Mouse (Mus musculus): ENCODE results near the gene Nf1. TPM values are rescaled to one million over a fixed set of nuclear protein-coding genes. Genes with fewer than 3 reads are reported as not detected.

The Nf1 gene
- polyA plus RNA-seq, 1 experiment from 2014 or later = 8.8 TPM

DNA sequence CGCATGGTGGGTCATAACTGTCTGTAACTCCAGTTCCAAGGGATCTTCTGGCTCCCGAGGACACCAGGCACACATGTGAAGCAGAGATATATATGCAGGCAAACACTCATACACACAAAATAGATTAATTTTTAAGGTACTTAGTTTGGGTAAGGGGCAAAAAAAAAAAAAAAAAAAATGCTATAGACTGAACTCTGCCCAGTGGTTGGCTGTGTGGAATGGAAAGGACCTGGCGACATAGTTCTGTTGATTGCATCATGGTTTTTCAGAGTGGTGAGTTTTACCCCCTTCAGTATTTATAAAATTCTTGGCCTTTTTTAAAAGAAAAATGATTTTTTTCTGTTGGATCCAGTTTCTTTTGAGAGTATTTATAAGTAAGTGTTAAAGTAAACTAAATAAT is 196.8 kb downstream of the Nf1 start:
- no peak overlapping the region for H3K27ac ChIP-seq (replicated peaks; ENCODE audit: low read depth, low read length)
- H3K36me3 ChIP-seq (ENCODE audit: control insufficient read depth, insufficient read depth, low read length) = peaks cover 52% of the 10 kb centered on the region
- WGBS = 93% methylated on average over 3 of the region's 3 CpGs
- H3K27me3 ChIP-seq (replicated peaks; ENCODE audit: control insufficient read depth, insufficient read depth, low read length) = no peaks in the 10 kb centered on the region
- H3K9ac ChIP-seq (ENCODE audit: low read depth, low read length) = no peak overlapping the region
- ATAC-seq (ENCODE audit: low read depth) (no peak), DNase-seq (ENCODE audit: low spot score) (no peak)
- peaks cover 10% of the 10 kb centered on the region for H3K4me1 ChIP-seq (ENCODE audit: control insufficient read depth, insufficient read depth, low read length)
- H3K4me2 ChIP-seq (ENCODE audit: low read depth, low read length) = no peak overlapping the region
- no peaks in the 10 kb centered on the region for H3K9me3 ChIP-seq (ENCODE audit: control insufficient read depth, low read length)
- no peak overlapping the region for H3K4me3 ChIP-seq (ENCODE audit: low read depth, low read length)

DNA sequence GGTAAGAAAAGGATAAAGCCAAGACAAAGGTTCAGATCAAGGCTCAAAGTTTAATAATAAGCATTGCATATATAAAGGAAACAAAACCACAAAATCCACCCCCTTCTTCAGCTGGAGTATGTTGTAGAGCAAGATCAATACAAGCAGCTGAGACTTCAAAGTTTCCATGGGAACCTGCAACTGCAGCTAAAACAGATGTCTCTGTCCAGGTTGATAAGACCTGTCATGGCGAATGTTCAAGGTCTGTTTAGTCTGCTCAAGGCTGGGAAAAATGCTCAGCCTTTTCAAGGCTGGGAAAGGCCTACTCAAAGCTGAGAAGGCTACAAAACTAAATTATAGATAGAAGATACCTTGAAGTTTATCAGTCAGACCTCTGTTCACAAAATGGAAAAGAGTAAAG is 213.1 kb downstream of the Nf1 start:
- ATAC-seq (ENCODE audit: low read depth) = no peak
- 70% methylated on average over 1 of the region's 1 CpGs for WGBS
- no peak overlapping the region; the same call in 1 of the 2 replicates for H3K9ac ChIP-seq (ENCODE audit: low read depth, low read length)

DNA sequence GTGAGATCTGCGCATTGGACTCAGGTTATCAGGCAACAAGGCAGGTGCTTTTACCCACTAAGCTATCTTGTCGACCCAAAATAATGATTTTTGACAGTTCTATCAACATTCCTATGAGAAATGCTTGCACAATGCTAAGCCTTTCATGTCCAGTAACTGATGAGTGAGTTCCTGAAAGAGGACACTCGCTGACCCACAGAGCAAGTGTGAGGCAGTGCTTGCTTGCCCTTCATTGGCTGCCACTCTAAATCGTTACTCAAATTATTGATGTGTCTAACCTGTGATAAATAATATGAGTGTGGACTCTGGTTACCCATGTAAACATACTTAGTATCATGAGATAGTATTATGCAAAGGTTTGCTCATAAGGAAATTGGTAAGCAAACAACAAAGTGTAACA is 221.0 kb downstream of the Nf1 start:
- ATAC-seq (ENCODE audit: low read depth) (no peak), DNase-seq (ENCODE audit: low spot score) (no peak)
- Histone ChIP-seq H3K27me3 (replicated peaks; ENCODE audit: control insufficient read depth, insufficient read depth, low read length) (no peaks in the 10 kb centered on the region), H3K4me1 (ENCODE audit: control insufficient read depth, insufficient read depth, low read length) (no peaks in the 10 kb centered on the region), H3K27ac (replicated peaks; ENCODE audit: low read depth, low read length) (no peak overlapping the region), H3K9me3 (ENCODE audit: control insufficient read depth, low read length) (no peaks in the 10 kb centered on the region), H3K9ac (ENCODE audit: low read depth, low read length) (no peak overlapping the region), H3K36me3 (ENCODE audit: control insufficient read depth, insufficient read depth, low read length) (peaks cover 81% of the 10 kb centered on the region), H3K4me3 (ENCODE audit: low read depth, low read length) (no peak overlapping the region), H3K4me2 (ENCODE audit: low read depth, low read length) (no peak overlapping the region)
- 91% methylated on average over 4 of the region's 4 CpGs for WGBS

More for the DNA sequence above, 213.1 kb downstream of the Nf1 start:
- Histone ChIP-seq H3K9me3 (ENCODE audit: control insufficient read depth, low read length) (no peaks in the 10 kb centered on the region), H3K4me3 (ENCODE audit: low read depth, low read length) (no peak overlapping the region), H3K36me3 (ENCODE audit: control insufficient read depth, insufficient read depth, low read length) (peaks cover 91% of the 10 kb centered on the region), H3K4me2 (ENCODE audit: low read depth, low read length) (no peak overlapping the region), H3K4me1 (ENCODE audit: control insufficient read depth, insufficient read depth, low read length) (no peaks in the 10 kb centered on the region), H3K27me3 (replicated peaks; ENCODE audit: control insufficient read depth, insufficient read depth, low read length) (no peaks in the 10 kb centered on the region), H3K27ac (replicated peaks; ENCODE audit: low read depth, low read length) (no peak overlapping the region)
- no peak for DNase-seq (ENCODE audit: low spot score)

DNA sequence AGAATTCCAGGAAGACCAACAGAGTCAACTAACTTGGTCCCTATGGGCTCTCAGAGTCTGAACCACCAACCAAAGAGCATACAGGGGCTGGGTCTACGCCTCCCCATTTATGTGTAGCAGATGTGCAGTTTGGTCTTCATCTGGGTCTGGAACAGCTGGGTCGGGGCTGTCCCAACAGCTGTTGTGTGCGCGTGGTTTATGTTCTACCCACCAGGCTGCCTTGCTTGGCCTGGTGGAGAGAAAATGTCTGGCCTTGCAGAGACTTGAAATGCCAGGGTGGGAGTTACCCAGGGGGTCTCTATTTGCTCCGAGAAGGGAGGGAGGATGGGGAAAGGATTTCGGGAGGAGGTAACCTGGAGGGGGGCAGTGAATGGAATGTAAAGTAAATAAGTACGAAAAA is 224.0 kb downstream of the Nf1 start:
- Histone ChIP-seq H3K4me1 (ENCODE audit: control insufficient read depth, insufficient read depth, low read length) (no peaks in the 10 kb centered on the region), H3K4me2 (ENCODE audit: low read depth, low read length) (no peak overlapping the region), H3K4me3 (ENCODE audit: low read depth, low read length) (no peak overlapping the region), H3K36me3 (ENCODE audit: control insufficient read depth, insufficient read depth, low read length) (peaks cover 83% of the 10 kb centered on the region), H3K27me3 (replicated peaks; ENCODE audit: control insufficient read depth, insufficient read depth, low read length) (no peaks in the 10 kb centered on the region), H3K27ac (replicated peaks; ENCODE audit: low read depth, low read length) (no peak overlapping the region), H3K9me3 (ENCODE audit: control insufficient read depth, low read length) (no peaks in the 10 kb centered on the region), H3K9ac (ENCODE audit: low read depth, low read length) (no peak overlapping the region)
- DNase-seq (ENCODE audit: low spot score) = no peak
- WGBS = 77% methylated on average over 7 of the region's 7 CpGs
- no peak for ATAC-seq (ENCODE audit: low read depth)

DNA sequence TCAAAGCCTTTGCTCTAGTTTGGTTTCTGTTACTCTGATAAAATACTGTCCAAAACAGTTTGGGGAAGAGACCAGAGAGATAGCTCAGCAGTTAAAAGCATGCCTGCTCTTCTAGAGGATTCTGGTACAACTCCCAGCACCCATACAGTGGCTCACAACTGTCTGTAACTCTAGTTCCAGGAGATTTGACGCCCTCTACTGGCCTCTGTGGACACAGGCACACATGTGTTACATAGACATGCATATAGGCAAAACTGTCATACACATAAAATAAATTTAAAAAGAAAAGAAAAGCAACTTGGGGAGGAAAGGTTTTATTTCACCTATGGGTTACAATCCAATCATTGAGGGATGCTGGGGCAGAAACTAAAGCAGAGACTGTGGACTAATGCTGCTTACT is 227.5 kb downstream of the Nf1 start:
- H3K27ac ChIP-seq (replicated peaks; ENCODE audit: low read depth, low read length) = no peak overlapping the region
- H3K9ac ChIP-seq (ENCODE audit: low read depth, low read length) = no peak overlapping the region
- no peaks in the 10 kb centered on the region for H3K4me1 ChIP-seq (ENCODE audit: control insufficient read depth, insufficient read depth, low read length)
- ATAC-seq (ENCODE audit: low read depth) = no peak
- no peaks in the 10 kb centered on the region for H3K9me3 ChIP-seq (ENCODE audit: control insufficient read depth, low read length)
- H3K4me2 ChIP-seq (ENCODE audit: low read depth, low read length) = no peak overlapping the region
- WGBS = 56% methylated on average over 1 of the region's 1 CpGs
- H3K27me3 ChIP-seq (replicated peaks; ENCODE audit: control insufficient read depth, insufficient read depth, low read length) = no peaks in the 10 kb centered on the region
- no peak for DNase-seq (ENCODE audit: low spot score)
- H3K4me3 ChIP-seq (ENCODE audit: low read depth, low read length) = no peak overlapping the region
- H3K36me3 ChIP-seq (ENCODE audit: control insufficient read depth, insufficient read depth, low read length) = peaks cover 84% of the 10 kb centered on the region

DNA sequence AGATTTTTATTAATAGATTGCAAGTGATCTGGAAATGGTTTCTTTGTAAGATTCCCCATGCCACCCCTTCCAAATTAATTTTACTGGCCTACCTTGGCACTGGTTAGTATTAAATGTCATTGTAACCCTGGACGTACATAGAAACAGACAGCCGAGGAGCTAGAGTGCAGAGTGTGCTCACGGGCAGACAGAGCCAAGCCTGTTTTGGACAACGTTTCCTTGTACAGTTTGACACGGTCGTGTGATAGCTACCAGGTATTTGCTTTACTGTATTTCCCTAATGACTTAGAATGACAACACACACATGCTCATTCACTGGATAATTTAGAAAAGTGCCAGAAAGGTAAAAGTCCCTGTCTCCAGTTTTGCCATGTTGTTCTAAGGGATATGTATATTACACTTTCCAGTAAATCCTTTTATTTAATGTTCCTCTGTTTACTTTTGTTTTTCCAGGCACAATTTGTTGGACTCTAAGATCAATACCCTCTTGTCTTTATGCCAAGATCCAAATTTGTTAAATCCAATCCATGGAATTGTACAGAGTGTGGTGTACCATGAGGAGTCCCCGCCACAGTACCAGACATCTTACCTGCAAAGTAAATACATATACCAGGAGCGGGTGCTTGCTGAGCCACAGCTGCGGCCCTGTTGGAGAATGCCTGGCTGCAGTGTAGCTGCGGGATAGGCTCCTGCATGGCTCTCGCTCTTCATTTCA is 228.9 kb downstream of the Nf1 start:
- WGBS = 84% methylated on average over 11 of the region's 11 CpGs
- DNase-seq (ENCODE audit: low spot score) (no peak), ATAC-seq (ENCODE audit: low read depth) (no peak)
- no peaks in the 10 kb centered on the region for H3K4me1 ChIP-seq (ENCODE audit: control insufficient read depth, insufficient read depth, low read length)
- peaks cover 85% of the 10 kb centered on the region for H3K36me3 ChIP-seq (ENCODE audit: control insufficient read depth, insufficient read depth, low read length)
- H3K4me3 ChIP-seq (ENCODE audit: low read depth, low read length) = no peak overlapping the region
- H3K27me3 ChIP-seq (replicated peaks; ENCODE audit: control insufficient read depth, insufficient read depth, low read length) = no peaks in the 10 kb centered on the region
- no peak overlapping the region for H3K27ac ChIP-seq (replicated peaks; ENCODE audit: low read depth, low read length)
- H3K4me2 ChIP-seq (ENCODE audit: low read depth, low read length) = no peak overlapping the region
- H3K9ac ChIP-seq (ENCODE audit: low read depth, low read length) = no peak overlapping the region
- no peaks in the 10 kb centered on the region for H3K9me3 ChIP-seq (ENCODE audit: control insufficient read depth, low read length)

DNA sequence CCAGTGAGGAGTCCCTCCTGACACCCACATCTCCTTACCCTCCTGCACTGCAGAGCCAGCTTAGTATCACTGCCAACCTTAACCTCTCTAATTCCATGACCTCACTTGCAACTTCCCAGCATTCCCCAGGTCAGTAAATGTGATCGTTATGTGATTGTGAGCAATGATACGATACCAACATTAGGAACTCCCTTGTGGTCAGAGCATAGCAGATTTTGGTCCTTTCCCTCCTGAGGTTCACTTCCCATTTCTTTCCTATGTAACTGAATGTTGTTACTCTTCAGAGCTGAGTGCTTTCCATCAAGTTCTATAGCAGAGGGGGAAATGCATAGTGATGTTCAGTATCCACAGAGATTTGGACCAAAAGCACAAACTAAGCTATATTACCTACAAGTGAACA is 230.8 kb downstream of the Nf1 start:
- Histone ChIP-seq H3K4me1 (ENCODE audit: control insufficient read depth, insufficient read depth, low read length) (no peaks in the 10 kb centered on the region), H3K27ac (replicated peaks; ENCODE audit: low read depth, low read length) (no peak overlapping the region), H3K9ac (ENCODE audit: low read depth, low read length) (no peak overlapping the region), H3K36me3 (ENCODE audit: control insufficient read depth, insufficient read depth, low read length) (peaks cover 95% of the 10 kb centered on the region), H3K4me2 (ENCODE audit: low read depth, low read length) (no peak overlapping the region), H3K9me3 (ENCODE audit: control insufficient read depth, low read length) (no peaks in the 10 kb centered on the region), H3K27me3 (replicated peaks; ENCODE audit: control insufficient read depth, insufficient read depth, low read length) (no peaks in the 10 kb centered on the region), H3K4me3 (ENCODE audit: low read depth, low read length) (no peak overlapping the region)
- ATAC-seq (ENCODE audit: low read depth) = no peak
- no peak for DNase-seq (ENCODE audit: low spot score)
- WGBS = 83% methylated on average over 2 of the region's 2 CpGs

DNA sequence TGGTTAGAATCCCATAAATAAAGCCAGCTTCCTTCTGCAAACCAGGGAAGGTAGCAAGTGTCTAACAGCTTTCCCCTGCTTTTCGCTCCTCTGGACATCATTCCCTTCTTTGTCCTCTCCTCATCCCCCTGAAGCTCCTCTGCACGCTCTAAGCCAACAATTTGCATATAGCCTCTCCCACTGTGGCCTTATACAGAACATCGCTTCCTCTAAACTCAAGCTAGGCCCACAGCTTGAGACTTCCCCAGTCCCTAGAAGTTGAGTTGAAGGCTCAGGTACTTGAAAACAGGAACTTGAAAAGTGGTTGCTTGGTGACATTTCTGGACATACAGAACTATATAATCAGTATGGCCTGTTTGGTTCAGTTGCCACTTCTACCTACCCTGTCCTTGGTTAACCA is 234.3 kb downstream of the Nf1 start:
- Histone ChIP-seq H3K36me3 (ENCODE audit: control insufficient read depth, insufficient read depth, low read length) (peaks cover 81% of the 10 kb centered on the region), H3K9ac (ENCODE audit: low read depth, low read length) (no peak overlapping the region), H3K27me3 (replicated peaks; ENCODE audit: control insufficient read depth, insufficient read depth, low read length) (no peaks in the 10 kb centered on the region), H3K9me3 (ENCODE audit: control insufficient read depth, low read length) (no peaks in the 10 kb centered on the region), H3K4me1 (ENCODE audit: control insufficient read depth, insufficient read depth, low read length) (no peaks in the 10 kb centered on the region), H3K4me2 (ENCODE audit: low read depth, low read length) (no peak overlapping the region), H3K27ac (replicated peaks; ENCODE audit: low read depth, low read length) (no peak overlapping the region), H3K4me3 (ENCODE audit: low read depth, low read length) (no peak overlapping the region)
- no peak for DNase-seq (ENCODE audit: low spot score)
- 76% methylated on average over 3 of the region's 3 CpGs for WGBS
- no peak for ATAC-seq (ENCODE audit: low read depth)

DNA sequence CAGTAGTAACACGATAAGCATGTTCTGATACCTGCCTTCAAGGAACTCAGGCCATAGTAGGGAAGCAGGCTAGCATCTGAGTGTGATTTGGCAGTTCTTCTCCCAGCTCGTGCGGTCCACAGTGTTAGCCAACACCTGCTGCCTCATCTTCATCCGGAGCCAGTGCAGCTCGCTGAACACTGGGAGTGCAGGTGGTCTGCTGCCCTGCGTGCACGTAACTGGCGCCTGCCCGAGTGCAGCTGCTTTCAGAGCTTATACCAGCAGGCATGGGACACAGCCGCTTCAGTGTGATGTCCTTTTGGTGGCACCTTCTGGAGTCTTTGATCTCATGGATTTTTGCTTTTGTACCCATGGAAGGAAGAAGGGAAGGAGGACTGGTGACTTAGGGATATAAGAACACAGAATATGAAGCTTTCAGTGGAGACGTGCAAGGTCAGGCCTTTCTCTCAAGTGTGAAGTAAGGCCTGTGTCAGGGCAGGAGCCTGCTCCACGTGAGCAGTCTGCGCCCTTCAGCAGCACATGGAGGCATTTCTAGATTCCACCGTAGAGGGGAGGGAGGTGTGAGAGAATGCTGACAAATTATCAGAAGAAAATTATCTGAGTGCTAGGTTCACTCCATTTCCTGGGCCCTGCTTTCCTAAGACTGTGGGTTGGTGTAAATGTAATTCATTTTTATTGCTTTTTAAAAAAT is 236.0 kb downstream of the Nf1 start:
- peaks cover 74% of the 10 kb centered on the region for H3K36me3 ChIP-seq (ENCODE audit: control insufficient read depth, insufficient read depth, low read length)
- no peaks in the 10 kb centered on the region for H3K4me1 ChIP-seq (ENCODE audit: control insufficient read depth, insufficient read depth, low read length)
- no peaks in the 10 kb centered on the region for H3K27me3 ChIP-seq (replicated peaks; ENCODE audit: control insufficient read depth, insufficient read depth, low read length)
- 87% methylated on average over 14 of the region's 14 CpGs for WGBS
- no peak overlapping the region for H3K9ac ChIP-seq (ENCODE audit: low read depth, low read length)
- no peaks in the 10 kb centered on the region for H3K9me3 ChIP-seq (ENCODE audit: control insufficient read depth, low read length)
- ATAC-seq (ENCODE audit: low read depth) (no peak), DNase-seq (ENCODE audit: low spot score) (no peak)
- no peak overlapping the region for H3K27ac ChIP-seq (replicated peaks; ENCODE audit: low read depth, low read length)
- H3K4me2 ChIP-seq (ENCODE audit: low read depth, low read length) = no peak overlapping the region
- no peak overlapping the region for H3K4me3 ChIP-seq (ENCODE audit: low read depth, low read length)

Data from embryonic facial prominence, embryonic 14.5 days (tissue).